Mouse (Mus musculus) hindbrain, postnatal 0 days (tissue): ENCODE results near the gene Flt4. TPM values are rescaled to one million over a fixed set of nuclear protein-coding genes. Genes with fewer than 3 reads are reported as not detected.

ENCODE experiments used
- ATAC-seq: fragments of 200-750 bp; cut with Nextera tagmentation; 2 replicates; pipeline ENCODE4 v1.8.0; 2017; ENCODE audit warnings: mild to moderate bottlenecking, moderate TSS enrichment, moderate library complexity
- DNase-seq: peaks from one replicate; pipeline ENCODE4 v3.0.0-alpha.2; 2015; ENCODE audit warnings: low spot score
- H3K27ac ChIP-seq: fragments of 300-500 bp; sonication (generic); 2 replicates; pipeline ENCODE4 v1.5.1; 2014; ENCODE audit warnings: mild to moderate bottlenecking
- H3K27me3 ChIP-seq: fragments of 300-500 bp; sonication (generic); 2 replicates; pipeline ENCODE4 v1.6.1; 2014; ENCODE audit warnings: low read length, mixed read lengths; ENCODE audit not compliant: insufficient read depth
- H3K36me3 ChIP-seq: fragments of 300-500 bp; sonication (generic); 2 replicates; pipeline ENCODE4 v1.6.1; 2014; ENCODE audit warnings: low read length, mixed read lengths; ENCODE audit not compliant: insufficient read depth
- H3K4me1 ChIP-seq: fragments of 300-500 bp; sonication (generic); 2 replicates; pipeline ENCODE4 v1.6.1; 2014; ENCODE audit warnings: antibody characterized with exemption, low read length, mixed read lengths; ENCODE audit not compliant: insufficient read depth
- H3K4me2 ChIP-seq: fragments of 300-500 bp; sonication (generic); 2 replicates; pipeline ENCODE4 v1.6.1; 2014; ENCODE audit warnings: low read depth, mild to moderate bottlenecking, low read length, moderate library complexity, mixed read lengths
- H3K4me3 ChIP-seq: fragments of 300-500 bp; sonication (generic); 2 replicates; pipeline ENCODE4 v1.5.1; 2014; ENCODE audit warnings: low read length
- H3K9ac ChIP-seq: fragments of 300-500 bp; sonication (generic); replicated peaks from 2 replicates; pipeline ENCODE4 v1.6.1; 2014; ENCODE audit warnings: mild to moderate bottlenecking, low read length, moderate library complexity, mixed read lengths
- H3K9me3 ChIP-seq: fragments of 300-500 bp; sonication (generic); 2 replicates; pipeline ENCODE4 v1.6.1; 2016; ENCODE audit warnings: low read length, mixed read lengths
- CTCF ChIP-seq: IDR thresholded peaks from 2 replicates; pipeline ENCODE4 v1.5.1; 2016; ENCODE audit warnings: antibody characterized with exemption, control low read depth, low read depth
- WGBS: fragments of 180-500 bp; shearing (Covaris S2); extraction: QIAGEN DNeasy Blood & Tissue Kit; methylation state at CpG from one replicate; pipeline ENCODE4 v1.1.7; 2014; 5-methylcytosine and 5-hydroxymethylcytosine counted together
- polyA plus RNA-seq: library from polyadenylated mRNA; unstranded; fragments of >200 nt; fragmentation: Nextera tagmentation; extraction: Ambion mirVana; gene quantifications from 2 replicates; pipeline ENCODE4 v1.2.1, GENCODE M21; 2015
- total RNA-seq: library from RNA; depleted of rRNA; stranded (reverse); fragments of >200 nt; gene quantifications from 2 replicates; pipeline ENCODE4 v1.2.3, GENCODE M21; 2014

The Flt4 gene
- total and polyA plus RNA-seq, 2 experiments from 2014 or later = 1.2 to 2.5 TPM

DNA sequence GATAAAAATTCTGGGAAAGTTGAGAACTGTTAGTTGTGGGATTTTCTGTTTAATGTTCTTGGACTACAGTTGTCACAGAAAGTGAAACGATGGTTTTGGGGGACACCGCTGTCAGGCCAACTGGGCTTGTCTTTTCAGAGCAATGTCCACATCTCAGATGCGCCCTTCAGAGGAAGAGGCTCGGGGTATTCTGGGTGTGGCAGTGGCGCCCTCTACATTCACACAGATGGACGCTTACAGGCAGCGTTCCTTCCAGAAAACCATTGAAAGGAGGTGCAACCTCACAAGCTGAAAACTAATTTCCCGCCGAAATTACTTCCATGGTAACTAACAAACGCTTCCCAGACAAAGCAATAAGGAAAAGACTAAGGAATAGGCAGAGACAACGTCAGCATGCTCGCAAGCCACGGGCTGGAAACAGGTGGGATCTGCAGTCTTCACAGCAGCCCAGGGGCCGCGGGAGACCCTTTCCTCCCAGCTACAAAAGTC lies 53.3 kb downstream of the Flt4 start:
- 56% methylated on average over 15 of the region's 15 CpGs for WGBS
- Histone ChIP-seq H3K27ac (no peak overlapping the region), H3K36me3 (no peaks in the 10 kb centered on the region), H3K9ac (no peak overlapping the region), H3K27me3 (no peaks in the 10 kb centered on the region), H3K4me2 (no peak overlapping the region), H3K9me3 (no peaks in the 10 kb centered on the region), H3K4me3 (no peak overlapping the region), H3K4me1 (no peaks in the 10 kb centered on the region)
- no peak for TF ChIP-seq CTCF
- no peak for ATAC-seq
- DNase-seq = no peak

DNA sequence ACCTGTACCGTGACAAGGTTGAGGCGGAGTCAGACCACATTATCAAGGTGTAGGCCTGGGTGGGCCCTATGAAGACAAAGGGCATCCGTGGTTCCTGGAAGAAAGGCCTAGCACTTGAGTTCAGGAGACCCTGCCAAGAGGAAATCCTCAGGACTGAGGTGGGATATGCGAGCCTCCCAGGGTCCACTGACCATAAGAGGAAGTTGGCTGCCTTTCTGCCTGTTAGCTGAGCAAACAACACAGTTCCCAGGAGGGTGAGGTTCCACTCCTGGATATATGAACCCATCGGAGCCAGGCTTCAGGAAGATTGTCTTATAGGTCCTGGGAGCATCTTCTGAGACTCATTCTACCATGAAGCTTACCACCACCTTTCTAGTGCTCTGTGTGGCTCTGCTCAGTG lies 54.2 kb downstream of the Flt4 start, which contains the start of gene Scgb3a1:
Gene Scgb3a1 (plus strand): TSS at position 301 of the 400 bp plus-strand sequence.
- Histone ChIP-seq H3K4me1 (no peaks in the 10 kb centered on the region), H3K27me3 (no peaks in the 10 kb centered on the region), H3K36me3 (no peaks in the 10 kb centered on the region), H3K4me3 (no peak within 1 kb of the TSS), H3K4me2 (no peak within 1 kb of the TSS), H3K27ac (no peak within 1 kb of the TSS), H3K9me3 (no peaks in the 10 kb centered on the region), H3K9ac (no peak within 1 kb of the TSS)
- TF ChIP-seq CTCF = no peak
- DNase-seq (no peak), ATAC-seq (no peak)
- WGBS = 81% methylated on average over 5 of the region's 5 CpGs

DNA sequence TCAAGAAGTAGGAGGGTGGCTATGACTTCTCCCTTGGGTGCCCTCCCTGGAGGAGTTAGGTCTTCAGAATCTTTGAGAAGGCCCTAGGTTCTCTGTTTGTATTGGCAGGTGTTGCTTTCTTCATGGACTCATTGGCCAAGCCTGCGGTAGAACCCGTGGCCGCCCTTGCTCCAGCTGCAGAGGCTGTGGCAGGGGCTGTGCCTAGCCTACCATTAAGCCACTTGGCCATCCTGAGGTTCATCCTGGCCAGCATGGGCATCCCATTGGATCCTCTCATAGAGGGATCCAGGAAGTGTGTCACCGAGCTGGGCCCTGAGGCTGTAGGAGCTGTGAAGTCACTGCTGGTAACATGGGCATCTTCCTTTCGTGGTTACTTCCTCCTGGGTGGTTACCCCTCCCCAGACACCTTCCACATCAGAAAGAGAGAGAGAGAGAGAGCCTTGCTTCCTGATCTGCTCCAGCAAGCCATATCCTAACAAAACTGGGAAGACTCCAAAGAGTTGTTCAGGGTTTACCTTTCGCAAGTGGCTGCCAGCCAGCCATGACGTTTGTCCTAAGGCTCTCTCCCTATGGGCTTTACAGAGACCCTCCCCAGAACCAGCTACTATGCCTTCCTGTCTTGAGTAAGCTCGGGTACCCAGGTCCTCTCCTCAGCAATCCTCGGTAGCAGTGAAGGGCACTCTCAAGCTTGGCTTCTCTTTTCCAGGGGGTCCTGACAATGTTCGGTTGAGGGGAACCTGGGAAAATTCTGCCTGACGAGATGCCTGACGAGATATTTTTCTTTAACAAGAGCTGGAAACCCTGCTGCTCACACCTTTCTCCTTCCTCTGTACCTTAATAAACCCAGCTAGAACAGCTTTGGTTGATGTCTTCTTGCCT lies 55.4 kb downstream of the Flt4 start:
- no peak overlapping the region for H3K27ac ChIP-seq
- H3K4me3 ChIP-seq = no peak overlapping the region
- no peaks in the 10 kb centered on the region for H3K36me3 ChIP-seq
- no peaks in the 10 kb centered on the region for H3K9me3 ChIP-seq
- ATAC-seq (no peak), DNase-seq (no peak)
- no peak overlapping the region for H3K9ac ChIP-seq
- H3K4me2 ChIP-seq = no peak overlapping the region
- no peaks in the 10 kb centered on the region for H3K4me1 ChIP-seq
- 78% methylated on average over 12 of the region's 12 CpGs for WGBS
- no peak for TF ChIP-seq CTCF
- H3K27me3 ChIP-seq = no peaks in the 10 kb centered on the region

DNA sequence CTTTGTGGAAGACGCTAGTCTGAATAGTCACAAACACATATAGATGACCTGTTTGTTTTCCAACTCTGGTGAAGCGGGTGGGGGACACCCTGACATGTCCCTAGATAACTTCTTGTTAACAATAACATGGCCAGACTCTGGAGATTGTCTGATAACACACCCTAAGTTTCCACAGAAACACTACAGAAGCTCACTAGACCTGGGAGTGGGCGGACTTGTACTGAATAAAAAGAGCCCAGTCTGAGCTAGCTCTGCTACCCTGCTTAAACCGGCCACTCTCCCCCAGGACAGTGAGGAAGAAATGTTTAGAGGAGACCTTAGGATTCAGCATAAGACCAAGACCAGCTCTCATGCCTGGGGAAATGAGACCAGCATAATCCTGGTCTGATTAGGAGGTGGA lies 56.4 kb downstream of the Flt4 start:
- H3K27me3 ChIP-seq = no peaks in the 10 kb centered on the region
- 78% methylated on average over 4 of the region's 4 CpGs for WGBS
- H3K4me2 ChIP-seq = no peak overlapping the region
- no peak for TF ChIP-seq CTCF
- H3K9me3 ChIP-seq = no peaks in the 10 kb centered on the region
- H3K4me3 ChIP-seq = no peak overlapping the region
- no peak overlapping the region for H3K9ac ChIP-seq
- no peak overlapping the region for H3K27ac ChIP-seq
- no peaks in the 10 kb centered on the region for H3K4me1 ChIP-seq
- no peak for DNase-seq
- ATAC-seq = no peak
- H3K36me3 ChIP-seq = no peaks in the 10 kb centered on the region

DNA sequence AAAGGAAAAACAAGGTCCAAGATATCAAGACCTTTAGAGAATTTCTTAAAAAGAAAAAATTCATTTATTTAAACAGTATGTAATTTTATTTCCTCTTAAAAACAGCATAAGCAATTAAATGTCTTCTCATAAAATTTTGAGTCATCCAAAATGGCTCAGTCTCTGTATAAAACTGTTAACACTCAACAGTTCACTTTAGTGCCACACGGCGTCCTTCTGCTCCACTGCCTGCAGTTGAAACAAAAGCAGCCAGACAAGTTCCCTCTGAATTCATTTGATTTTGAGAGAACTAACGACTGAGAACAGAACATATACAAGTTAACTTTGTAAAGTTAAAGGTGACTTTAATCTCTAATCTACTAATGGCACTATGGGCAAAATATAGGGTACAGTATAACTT lies 64.4 kb downstream of the Flt4 start:
- H3K4me3 ChIP-seq = no peak overlapping the region
- H3K9ac ChIP-seq = no peak overlapping the region
- no peak for DNase-seq
- no peaks in the 10 kb centered on the region for H3K4me1 ChIP-seq
- ATAC-seq = no peak
- 69% methylated on average over 3 of the region's 3 CpGs for WGBS
- no peaks in the 10 kb centered on the region for H3K27me3 ChIP-seq
- no peak overlapping the region for H3K27ac ChIP-seq
- H3K4me2 ChIP-seq = no peak overlapping the region
- TF ChIP-seq CTCF = peak; percentile 33
- peaks cover 19% of the 10 kb centered on the region for H3K36me3 ChIP-seq
- no peaks in the 10 kb centered on the region for H3K9me3 ChIP-seq

DNA sequence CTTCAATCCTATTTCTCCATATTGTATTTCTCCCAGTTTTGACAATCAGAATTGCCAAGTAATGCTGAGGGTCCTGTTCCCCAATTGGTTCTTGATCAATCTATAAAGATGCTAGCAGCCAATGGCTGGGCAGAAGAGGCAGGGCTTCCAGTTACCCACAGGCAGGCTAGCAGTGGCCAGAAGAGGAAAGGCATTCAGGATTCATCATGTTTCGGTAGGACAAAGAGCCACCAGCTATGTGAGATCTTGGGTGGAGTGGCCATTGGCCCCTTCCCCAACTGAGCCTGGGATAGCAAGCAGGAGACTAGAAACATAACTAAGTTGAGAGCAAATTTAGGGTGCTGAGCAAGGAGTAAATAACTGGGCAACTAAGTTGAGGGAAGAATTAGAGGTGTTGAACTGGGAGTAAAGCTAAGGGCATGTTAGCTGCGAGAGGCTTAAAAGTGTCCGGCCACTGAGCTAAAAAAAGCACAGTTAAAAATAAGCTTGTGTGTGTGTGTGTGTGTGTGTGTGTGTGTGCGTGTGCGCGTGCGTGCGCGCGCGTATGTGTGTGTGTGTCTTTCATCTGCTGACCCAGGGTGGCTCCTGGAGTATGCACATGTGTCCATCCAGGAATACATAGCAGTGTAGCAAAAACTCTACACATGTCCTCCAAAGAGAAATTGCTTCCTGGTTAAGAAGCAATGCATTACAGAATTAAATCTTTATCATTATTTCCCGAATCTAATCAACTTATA lies 75.3 kb downstream of the Flt4 start:
- WGBS = 92% methylated on average over 12 of the region's 12 CpGs
- H3K4me3 ChIP-seq = no peak overlapping the region
- H3K27me3 ChIP-seq = no peaks in the 10 kb centered on the region
- H3K4me2 ChIP-seq = no peak overlapping the region
- H3K36me3 ChIP-seq = peaks cover 36% of the 10 kb centered on the region
- no peak overlapping the region for H3K9ac ChIP-seq
- H3K27ac ChIP-seq = no peak overlapping the region
- no peaks in the 10 kb centered on the region for H3K4me1 ChIP-seq
- TF ChIP-seq CTCF = no peak
- no peak for DNase-seq
- H3K9me3 ChIP-seq = no peaks in the 10 kb centered on the region
- ATAC-seq = no peak
